Mouse (Mus musculus) heart, adult 2 months (tissue): ENCODE measurements around the gene Hopx.

Experiments
- CTCF ChIP-seq: fragments of 200-600 bp; IDR thresholded peaks from 2 replicates; pipeline ENCODE4 v1.8.1; 2022; ENCODE audit warnings: antibody characterized with exemption, mild to moderate bottlenecking, moderate library complexity
- EP300 ChIP-seq: fragments of 200-500 bp; IDR thresholded peaks from 2 replicates; pipeline ENCODE4 v1.6.1; 2011; ENCODE audit warnings: low read depth, low read length, control low read depth; ENCODE audit not compliant: insufficient read depth

- TF ChIP-seq EP300 (peak; percentile 73), CTCF (no peak)
Observed at GRCm38 (mm10) chr5:77143076-77143475, 28.2 kb upstream of the Hopx start.
